Comparison of ENCODE assay signal across 27 mouse cellular contexts in genomic region chr5:45844723-45845122, GRCm38 (mm10). TPM values are rescaled to one million over a fixed set of nuclear protein-coding genes. Genes with fewer than 3 reads are reported as not detected.
DNase-seq lines count a peak whose midpoint lies in the region; ATAC-seq and TF ChIP-seq lines count a peak whose summit lies in the region.
"Had no signal": no experiment of that assay in that cellular context is flagged by ENCODE, and none has a peak within 500 bp of the region (broad histone marks: within the 10 kb centered on the region; RNA-seq: fewer than 3 reads in every experiment).

No protein-coding gene starts in this region.

- peak; percentile 24 for DNase-seq in liver, adult 2 months (ENCODE audit: extremely low read depth, low read depth, low spot score)
- no peak for DNase-seq in liver, embryonic 11.5 days (ENCODE audit: low spot score)
- peak; percentile 61 for DNase-seq in 416B (ENCODE audit: low read depth)
- DNase-seq in G1E (ENCODE audit: low spot score): no peak
- DNase-seq in cerebellum, postnatal 25 days: no peak
- DNase-seq in adrenal gland, adult (ENCODE audit: inconsistent age in 2 of 2, low spot score in 1 of 2): no peak
- DNase-seq: adrenal gland, adult 8-10 months; adrenal gland, postnatal 25 days; cerebellum, adult 11-12 months; cerebellum, adult 8-10 months; cerebellum, postnatal 10 days; embryo, embryonic 11 days; gastrocnemius, postnatal 25 days; heart, adult 2 months; heart, postnatal 14 days; heart, postnatal 4 days had no signal

- H3K27ac ChIP-seq in liver, adult 2 months (replicated peaks; ENCODE audit: insufficient read depth, low read depth, low read length): no peak overlapping the region
- H3K27ac ChIP-seq in liver, embryonic 11.5 days (ENCODE audit: low read depth, low read length): no peak overlapping the region
- no peak overlapping the region for H3K27ac ChIP-seq in midbrain, embryonic 15.5 days
- H3K27ac ChIP-seq: embryonic facial prominence, embryonic 10.5 days; embryonic facial prominence, embryonic 13.5 days; forebrain, embryonic 12.5 days; forebrain, embryonic 15.5 days; heart, adult 2 months; heart, embryonic 10.5 days; heart, embryonic 13.5 days; hindbrain, embryonic 12.5 days had no signal

- no peaks in the 10 kb centered on the region for H3K27me3 ChIP-seq in liver, adult 2 months (ENCODE audit: control insufficient read depth, insufficient read depth, low read length)
- H3K27me3 ChIP-seq in liver, embryonic 11.5 days (replicated peaks; ENCODE audit: control insufficient read depth, insufficient read depth, low read length): no peaks in the 10 kb centered on the region
- H3K27me3 ChIP-seq in G1E (ENCODE audit: insufficient read depth, low read length): no peaks in the 10 kb centered on the region
- no peaks in the 10 kb centered on the region for H3K27me3 ChIP-seq in midbrain, embryonic 15.5 days (replicated peaks)
- H3K27me3 ChIP-seq: embryonic facial prominence, embryonic 13.5 days; forebrain, embryonic 12.5 days; forebrain, embryonic 15.5 days; heart, embryonic 13.5 days; hindbrain, embryonic 12.5 days had no signal

- no peaks in the 10 kb centered on the region for H3K36me3 ChIP-seq in liver, adult 2 months (ENCODE audit: control insufficient read depth, insufficient read depth, low read length)
- H3K36me3 ChIP-seq in liver, embryonic 11.5 days (ENCODE audit: control insufficient read depth, insufficient read depth, low read length): no peaks in the 10 kb centered on the region
- no peaks in the 10 kb centered on the region for H3K36me3 ChIP-seq in G1E (replicated peaks)
- no peaks in the 10 kb centered on the region for H3K36me3 ChIP-seq in midbrain, embryonic 15.5 days (replicated peaks)
- H3K36me3 ChIP-seq: embryonic facial prominence, embryonic 13.5 days; forebrain, embryonic 12.5 days; forebrain, embryonic 15.5 days; heart, embryonic 13.5 days; hindbrain, embryonic 12.5 days had no signal

- no peak overlapping the region for H3K4me3 ChIP-seq in liver, adult 2 months (ENCODE audit: insufficient read depth, low read depth, low read length)
- no peak overlapping the region for H3K4me3 ChIP-seq in liver, embryonic 11.5 days (ENCODE audit: low read depth, low read length)
- no peak overlapping the region; the same call in 1 of the 2 replicates for H3K4me3 ChIP-seq in G1E (ENCODE audit: low read depth, low read length)
- H3K4me3 ChIP-seq in midbrain, embryonic 15.5 days: no peak overlapping the region
- H3K4me3 ChIP-seq: embryonic facial prominence, embryonic 10.5 days; embryonic facial prominence, embryonic 13.5 days; erythroblast, embryonic 14.5 days; forebrain, embryonic 12.5 days; forebrain, embryonic 15.5 days; heart, adult 2 months; heart, embryonic 10.5 days; heart, embryonic 13.5 days; hindbrain, embryonic 12.5 days had no signal

- WGBS in liver, adult 2 months: 66% methylated on average over 6 of the region's 6 CpGs
- WGBS in liver, embryonic 11.5 days: 92% methylated on average over 6 of the region's 6 CpGs
- WGBS in midbrain, embryonic 15.5 days: 97% methylated on average over 6 of the region's 6 CpGs

- TF ChIP-seq POLR2A in liver, adult 2 months (IDR thresholded peaks at IDR 0.05; ENCODE audit: extremely low read depth, insufficient read depth, low read length): no peak

- H3K9ac ChIP-seq in liver, adult 2 months (ENCODE audit: low read depth, low read length): no peak overlapping the region
- H3K9ac ChIP-seq in liver, embryonic 11.5 days (ENCODE audit: low read depth, low read length): no peak overlapping the region
- no peak overlapping the region for H3K9ac ChIP-seq in midbrain, embryonic 15.5 days
- H3K9ac ChIP-seq: embryonic facial prominence, embryonic 13.5 days; forebrain, embryonic 12.5 days; forebrain, embryonic 15.5 days; heart, embryonic 13.5 days; hindbrain, embryonic 12.5 days had no signal

- H3K4me2 ChIP-seq in liver, embryonic 11.5 days: no peak overlapping the region
- H3K4me2 ChIP-seq in midbrain, embryonic 15.5 days: no peak overlapping the region
- H3K4me2 ChIP-seq: embryonic facial prominence, embryonic 13.5 days; forebrain, embryonic 12.5 days; forebrain, embryonic 15.5 days; heart, embryonic 13.5 days; hindbrain, embryonic 12.5 days had no signal

- H3K79me2 ChIP-seq in liver, adult 2 months (ENCODE audit: control insufficient read depth, insufficient read depth, low read length): peaks cover 4% of the 10 kb centered on the region; the same call in 1 of the 2 replicates

- peaks cover 6% of the 10 kb centered on the region; the same call in 1 of the 2 replicates for H3K4me1 ChIP-seq in liver, adult 2 months (ENCODE audit: control insufficient read depth, insufficient read depth, low read length)
- no peaks in the 10 kb centered on the region for H3K4me1 ChIP-seq in liver, embryonic 11.5 days (replicated peaks; ENCODE audit: control insufficient read depth, insufficient read depth, low read length)
- peaks cover 25% of the 10 kb centered on the region for H3K4me1 ChIP-seq in G1E (ENCODE audit: insufficient read depth, low read depth, low read length)
- no peaks in the 10 kb centered on the region for H3K4me1 ChIP-seq in midbrain, embryonic 15.5 days
- H3K4me1 ChIP-seq: embryonic facial prominence, embryonic 10.5 days; embryonic facial prominence, embryonic 13.5 days; forebrain, embryonic 12.5 days; forebrain, embryonic 15.5 days; heart, embryonic 10.5 days; heart, embryonic 13.5 days; hindbrain, embryonic 12.5 days had no signal

- no peak for ATAC-seq in liver, embryonic 11.5 days (replicated peaks; ENCODE audit: low FRiP score)
- ATAC-seq in G1E (ENCODE audit: extremely low read depth, insufficient number of reproducible peaks, low FRiP score, poor library complexity, severe bottlenecking): peak; percentile 75
- peak; percentile 99 for ATAC-seq in granulocyte monocyte progenitor cell, adult 5-6 weeks (replicated peaks; ENCODE audit: poor library complexity, severe bottlenecking)
- no peak for ATAC-seq in midbrain, embryonic 15.5 days (replicated peaks)
- ATAC-seq: forebrain, embryonic 15.5 days; hindbrain, embryonic 16.5 days had no signal

- H3K9me3 ChIP-seq in liver, embryonic 11.5 days (ENCODE audit: control insufficient read depth, low read length): no peaks in the 10 kb centered on the region
- H3K9me3 ChIP-seq in G1E (replicated peaks): no peaks in the 10 kb centered on the region
- no peaks in the 10 kb centered on the region for H3K9me3 ChIP-seq in midbrain, embryonic 15.5 days
- H3K9me3 ChIP-seq: embryonic facial prominence, embryonic 10.5 days; embryonic facial prominence, embryonic 13.5 days; forebrain, embryonic 12.5 days; forebrain, embryonic 15.5 days; heart, embryonic 10.5 days; heart, embryonic 13.5 days; hindbrain, embryonic 12.5 days had no signal

- TF ChIP-seq CTCF in liver, adult 2 months (IDR thresholded peaks at IDR 0.05; ENCODE audit: low read depth, low read length): no peak
- TF ChIP-seq CTCF in G1E (IDR thresholded peaks at IDR 0.05; ENCODE audit: low read depth, low read length): no peak

RNA-seq across cellular contexts. Expression of gene Lcorl, which starts 12.7 kb away (rescaled TPM):
- total RNA-seq in liver, adult 2 months (2014; rRNA removed): 11.5 TPM in 2 replicates
- 1.7 and 4.3 TPM in 2 replicates for polyA plus RNA-seq in liver, adult 2 months (2012; rRNA removed)
- polyA plus RNA-seq in liver, embryonic 11.5 days (2014; fragmentation: Nextera tagmentation; extraction: Ambion mirVana): 14.5 and 15.4 TPM in 2 replicates
- total RNA-seq in G1E (2014; fragmentation: Nextera tagmentation) (51.1 and 59.3 TPM in 2 replicates), G1E (2017) (44.6 and 44.7 TPM in 2 replicates)
- 14.2 and 19.4 TPM in 2 replicates for polyA plus RNA-seq in G1E (2012)
- 30.6 and 31.4 TPM in 2 replicates for total RNA-seq in granulocyte monocyte progenitor cell, adult 5-6 weeks (2014; fragmentation: Nextera tagmentation)
- 34.3 and 39.7 TPM in 2 replicates for total RNA-seq in granulocyte monocyte progenitor cell, adult 5-6 weeks (2017)
- polyA plus RNA-seq in midbrain, embryonic 15.5 days (2015; fragmentation: Nextera tagmentation; extraction: Ambion mirVana): 60.5 and 67.6 TPM in 2 replicates

Comparison
In these comparisons a context has a peak if more than half of its experiments do, and no peak if none do; other contexts are left out.
1. DNase-seq: peak in liver, adult 2 months (single experiment) and 416B (single experiment); none in liver, embryonic 11.5 days (single experiment), G1E (single experiment), cerebellum, postnatal 25 days (0 of 2) and adrenal gland, adult (0 of 2).
2. ATAC-seq: peak in G1E (single experiment) and granulocyte monocyte progenitor cell, adult 5-6 weeks (single experiment); none in liver, embryonic 11.5 days (single experiment) and midbrain, embryonic 15.5 days (single experiment).